Mouse (Mus musculus) midbrain, postnatal 0 days (tissue): ENCODE measurements at regions not wholly inside any gene's neighbourhood (a gene's known extent, or its start where the extent isn't known, plus 50 kb on each side); places are given as distances from the start of the nearest gene placed in this dataset.

Experiments used
- ATAC-seq: fragments of 200-750 bp; cut with Nextera tagmentation; 2 replicates; pipeline ENCODE4 v1.8.0; 2017; ENCODE audit warnings: moderate number of reproducible peaks, mild to moderate bottlenecking, moderate TSS enrichment, moderate library complexity; ENCODE audit not compliant: low FRiP score
- DNase-seq: peaks from one replicate; pipeline ENCODE4 v3.0.0-alpha.2; 2015; ENCODE audit warnings: low spot score
- H3K27ac ChIP-seq: fragments of 300-500 bp; sonication (generic); 2 replicates; pipeline ENCODE4 v1.5.1; 2014; ENCODE audit warnings: low read depth, mild to moderate bottlenecking, low read length, mixed read lengths
- H3K27me3 ChIP-seq: fragments of 300-500 bp; sonication (generic); 2 replicates; pipeline ENCODE4 v1.6.1; 2014; ENCODE audit warnings: low read length, control low read depth, mixed read lengths; ENCODE audit not compliant: insufficient read depth
- H3K36me3 ChIP-seq: fragments of 300-500 bp; sonication (generic); 2 replicates; pipeline ENCODE4 v1.6.1; 2014; ENCODE audit warnings: low read length, control low read depth, mixed read lengths; ENCODE audit not compliant: insufficient read depth
- H3K4me1 ChIP-seq: fragments of 300-500 bp; sonication (generic); 2 replicates; pipeline ENCODE4 v1.6.1; 2014; ENCODE audit warnings: mild to moderate bottlenecking, control low read depth, antibody characterized with exemption, low read length, mixed read lengths; ENCODE audit not compliant: insufficient read depth
- H3K4me2 ChIP-seq: fragments of 300-500 bp; sonication (generic); 2 replicates; pipeline ENCODE4 v1.6.1; 2014; ENCODE audit warnings: low read depth, mild to moderate bottlenecking, low read length, mixed read lengths; ENCODE audit not compliant: poor library complexity, severe bottlenecking
- H3K4me3 ChIP-seq: fragments of 300-500 bp; sonication (generic); 2 replicates; pipeline ENCODE4 v1.5.1; 2014; ENCODE audit warnings: low read depth, mild to moderate bottlenecking, low read length, moderate library complexity
- H3K9ac ChIP-seq: fragments of 300-500 bp; sonication (generic); replicated peaks from 2 replicates; pipeline ENCODE4 v1.6.1; 2014; ENCODE audit warnings: mild to moderate bottlenecking, low read length, moderate library complexity, mixed read lengths; ENCODE audit not compliant: poor library complexity, severe bottlenecking
- H3K9me3 ChIP-seq: fragments of 300-500 bp; sonication (generic); 2 replicates; pipeline ENCODE4 v1.6.1; 2016; ENCODE audit warnings: low read length, control low read depth
- CTCF ChIP-seq: IDR thresholded peaks from 2 replicates; pipeline ENCODE4 v1.5.1; 2016; ENCODE audit warnings: antibody characterized with exemption, mild to moderate bottlenecking
- WGBS: fragments of 180-500 bp; shearing (Covaris S2); extraction: QIAGEN DNeasy Blood & Tissue Kit; methylation state at CpG from one replicate; pipeline ENCODE4 v1.1.7; 2014; 5-methylcytosine and 5-hydroxymethylcytosine counted together

GRCm38 (mm10) chr5:91790412-91790811, 172.5 kb downstream of the Rchy1 start:
- H3K4me2 ChIP-seq = no peak overlapping the region
- 63% methylated on average over 2 of the region's 2 CpGs for whole genome bisulfite sequencing
- H3K27me3 ChIP-seq = no peaks in the 10 kb centered on the region
- H3K4me1 ChIP-seq = no peaks in the 10 kb centered on the region
- no peak overlapping the region for H3K9ac ChIP-seq
- ATAC-seq (no peak), DNase-seq (no peak)
- no peaks in the 10 kb centered on the region for H3K9me3 ChIP-seq
- H3K36me3 ChIP-seq = no peaks in the 10 kb centered on the region
- no peak overlapping the region for H3K27ac ChIP-seq
- no peak overlapping the region for H3K4me3 ChIP-seq
- TF ChIP-seq CTCF = no peak

DNA sequence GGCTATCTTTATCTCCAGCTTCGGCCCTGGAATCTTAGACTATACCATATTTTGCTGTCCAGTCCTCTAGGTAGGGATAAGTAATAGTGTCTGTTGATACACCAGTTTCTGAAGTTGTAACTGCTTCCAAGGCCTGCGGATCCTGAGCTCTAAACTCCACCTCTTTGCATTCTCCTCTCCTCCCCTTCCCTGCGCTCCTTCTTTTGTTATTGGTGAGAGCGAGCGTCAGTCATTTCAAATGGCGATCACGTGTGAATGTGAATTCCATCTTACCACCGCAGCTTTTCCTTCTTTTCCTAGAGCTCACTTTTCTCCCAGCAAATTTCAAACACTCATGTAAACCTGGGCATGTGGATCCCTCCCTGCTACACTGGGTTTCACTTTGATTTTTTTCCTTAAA, 178.9 kb downstream of the Rchy1 start:
- no peak overlapping the region for H3K27ac ChIP-seq
- H3K9me3 ChIP-seq = no peaks in the 10 kb centered on the region
- no peaks in the 10 kb centered on the region for H3K36me3 ChIP-seq
- WGBS = 86% methylated on average over 8 of the region's 8 CpGs
- H3K4me2 ChIP-seq = no peak overlapping the region
- no peak for ATAC-seq
- H3K27me3 ChIP-seq = no peaks in the 10 kb centered on the region
- H3K4me3 ChIP-seq = no peak overlapping the region
- no peak for TF ChIP-seq CTCF
- no peaks in the 10 kb centered on the region for H3K4me1 ChIP-seq
- no peak overlapping the region for H3K9ac ChIP-seq
- no peak for DNase-seq

DNA sequence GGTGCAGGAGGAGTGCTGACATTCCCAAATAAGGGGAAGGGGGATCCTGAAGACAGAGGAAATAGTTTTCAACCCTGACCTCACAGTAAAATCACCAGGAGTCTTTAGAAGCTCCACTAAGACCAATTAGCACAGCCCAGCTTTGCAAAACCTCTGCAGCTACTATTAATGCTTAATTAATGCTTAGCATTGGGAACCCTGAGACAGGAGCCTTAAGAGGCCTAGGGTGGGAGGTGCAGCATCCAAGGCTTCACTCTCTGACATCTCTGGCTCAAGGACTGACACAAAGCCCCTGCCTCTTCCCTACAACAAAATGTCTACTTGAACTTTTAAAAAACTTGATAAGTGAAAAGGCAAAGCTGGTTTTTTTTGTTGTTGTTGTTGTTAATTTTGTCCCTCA, 185.9 kb downstream of the Rchy1 start:
- Histone ChIP-seq H3K9me3 (no peaks in the 10 kb centered on the region), H3K4me1 (no peaks in the 10 kb centered on the region), H3K27me3 (no peaks in the 10 kb centered on the region), H3K27ac (no peak overlapping the region), H3K4me3 (no peak overlapping the region), H3K36me3 (no peaks in the 10 kb centered on the region), H3K9ac (no peak overlapping the region), H3K4me2 (no peak overlapping the region)
- DNase-seq = no peak
- TF ChIP-seq CTCF = no peak
- no peak for ATAC-seq

GRCm38 (mm10) chr5:91774065-91774464, 188.8 kb downstream of the Rchy1 start:
- no peaks in the 10 kb centered on the region for H3K27me3 ChIP-seq
- WGBS = 86% methylated on average over 3 of the region's 3 CpGs
- no peak overlapping the region for H3K4me3 ChIP-seq
- TF ChIP-seq CTCF = no peak
- no peak for ATAC-seq
- no peak overlapping the region for H3K27ac ChIP-seq
- H3K9ac ChIP-seq = no peak overlapping the region
- no peaks in the 10 kb centered on the region for H3K4me1 ChIP-seq
- no peaks in the 10 kb centered on the region for H3K9me3 ChIP-seq
- DNase-seq = no peak
- H3K36me3 ChIP-seq = no peaks in the 10 kb centered on the region
- no peak overlapping the region for H3K4me2 ChIP-seq

DNA sequence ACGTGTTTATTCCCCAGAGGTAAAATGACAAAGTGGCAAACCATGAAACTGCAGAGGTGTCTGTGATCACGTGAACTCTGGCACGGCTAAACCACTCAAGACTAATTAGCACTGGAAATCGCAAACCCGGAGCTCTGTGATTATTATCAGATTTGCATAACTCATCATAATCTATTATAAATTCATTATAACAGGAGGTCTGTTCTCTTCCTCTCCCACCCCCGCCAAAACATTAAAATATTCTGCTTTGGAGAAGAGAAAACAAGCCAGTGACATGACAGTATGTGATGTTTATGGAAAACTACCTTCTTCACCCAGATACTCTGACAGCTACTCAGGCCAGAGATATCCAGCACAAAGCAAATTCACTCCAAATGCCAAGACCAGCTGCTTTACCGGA, 195.0 kb downstream of the Rchy1 start:
- Histone ChIP-seq H3K27me3 (no peaks in the 10 kb centered on the region), H3K4me1 (no peaks in the 10 kb centered on the region; the same call in 1 of the 2 replicates), H3K27ac (no peak overlapping the region), H3K9ac (no peak overlapping the region), H3K9me3 (no peaks in the 10 kb centered on the region), H3K4me2 (no peak overlapping the region), H3K36me3 (no peaks in the 10 kb centered on the region), H3K4me3 (no peak overlapping the region)
- WGBS = 59% methylated on average over 7 of the region's 7 CpGs
- no peak for TF ChIP-seq CTCF
- DNase-seq (no peak), ATAC-seq (no peak)

DNA sequence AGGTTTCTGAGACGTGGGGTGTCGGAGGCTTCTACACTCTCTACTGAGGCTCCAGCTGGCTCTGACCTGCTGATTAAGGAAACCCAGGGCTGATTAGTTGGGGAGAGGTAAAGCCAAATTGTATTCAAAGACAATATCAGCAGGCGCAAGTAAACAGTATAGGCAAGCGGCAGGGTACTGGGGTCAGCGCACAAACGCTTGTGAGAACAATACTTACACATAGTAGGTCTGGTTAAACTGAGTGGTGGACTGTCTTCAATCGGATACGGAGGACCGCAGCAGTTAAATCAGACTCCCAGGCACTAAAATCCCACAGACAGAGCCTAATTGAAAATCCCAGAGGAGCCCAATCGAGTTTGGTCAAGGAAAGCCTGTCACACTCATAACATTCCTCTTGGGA, 195.8 kb downstream of the Rchy1 start:
- no peak overlapping the region for H3K4me3 ChIP-seq
- TF ChIP-seq CTCF = no peak
- ATAC-seq (no peak), DNase-seq (no peak)
- no peak overlapping the region for H3K4me2 ChIP-seq
- H3K9ac ChIP-seq = no peak overlapping the region
- no peaks in the 10 kb centered on the region; the same call in 1 of the 2 replicates for H3K4me1 ChIP-seq
- no peak overlapping the region for H3K27ac ChIP-seq
- 61% methylated on average over 10 of the region's 10 CpGs for WGBS
- H3K36me3 ChIP-seq = no peaks in the 10 kb centered on the region
- H3K27me3 ChIP-seq = no peaks in the 10 kb centered on the region
- no peaks in the 10 kb centered on the region for H3K9me3 ChIP-seq
